Mouse (Mus musculus) liver, embryonic 14.5 days (tissue): ENCODE measurements at regions not wholly inside any gene's neighbourhood (a gene's known extent, or its start where the extent isn't known, plus 50 kb on each side); places are given as distances from the start of the nearest gene placed in this dataset.

Source experiments
- ATAC-seq: fragments of 200-750 bp; cut with Nextera tagmentation; 2 replicates; pipeline ENCODE4 v1.8.0; 2017; ENCODE audit warnings: moderate number of reproducible peaks, mild to moderate bottlenecking, moderate library complexity; ENCODE audit not compliant: insufficient read depth
- DNase-seq, 3 experiments: peaks; one replicate each; pipeline ENCODE4 v3.0.0-alpha.2; 2012 to 2013; ENCODE audit warnings: low read depth in 3 of 3, low spot score in 3 of 3
- H3K27ac ChIP-seq: fragments of 300-500 bp; sonication (generic); 2 replicates; pipeline ENCODE4 v1.5.1; 2014; ENCODE audit warnings: moderate library complexity, mild to moderate bottlenecking, control low read depth, inconsistent platforms
- H3K27me3 ChIP-seq: fragments of 300-500 bp; sonication (generic); 2 replicates; pipeline ENCODE4 v1.6.1; 2014; ENCODE audit warnings: mild to moderate bottlenecking, low read length, moderate library complexity; ENCODE audit not compliant: control insufficient read depth, insufficient read depth
- H3K36me3 ChIP-seq: fragments of 300-500 bp; sonication (generic); replicated peaks from 2 replicates; pipeline ENCODE4 v1.6.1; 2014; ENCODE audit warnings: low read depth; ENCODE audit not compliant: control insufficient read depth, insufficient read depth
- H3K4me1 ChIP-seq, 2 experiments: fragments of 200-500 bp in 1 of 2; fragments of 300-500 bp in 1 of 2; sonication (generic) in 1 of 2; replicated peaks; 2 replicates each; pipeline ENCODE4 v1.6.1; 2012 to 2014; ENCODE audit warnings: antibody characterized with exemption in 1 of 2, inconsistent platforms in 1 of 2, low read length in 1 of 2; ENCODE audit not compliant: control insufficient read depth in 2 of 2, insufficient read depth in 2 of 2
- H3K4me2 ChIP-seq: fragments of 300-500 bp; sonication (generic); 2 replicates; pipeline ENCODE4 v1.6.1; 2014; ENCODE audit warnings: low read depth, mild to moderate bottlenecking, control low read depth, moderate library complexity
- H3K4me3 ChIP-seq, 2 experiments: fragments of 200-500 bp in 1 of 2; fragments of 300-500 bp in 1 of 2; sonication (generic) in 1 of 2; 2 replicates each; pipeline ENCODE4 v1.5.1; 2012 to 2014; ENCODE audit warnings: low read depth in 2 of 2, low read length in 2 of 2, mild to moderate bottlenecking in 2 of 2, control low read depth in 1 of 2, inconsistent platforms in 1 of 2, moderate library complexity in 1 of 2; ENCODE audit not compliant: insufficient read depth in 1 of 2
- H3K9ac ChIP-seq: fragments of 300-500 bp; sonication (generic); replicated peaks from 2 replicates; pipeline ENCODE4 v1.6.1; 2014; ENCODE audit warnings: mild to moderate bottlenecking, control low read depth, moderate library complexity
- H3K9me3 ChIP-seq: fragments of 300-500 bp; sonication (generic); 2 replicates; pipeline ENCODE4 v1.6.1; 2016; ENCODE audit warnings: low read length, mixed read lengths; ENCODE audit not compliant: control insufficient read depth
- CTCF ChIP-seq: IDR thresholded peaks from 2 replicates; pipeline ENCODE4 v1.5.1; 2016; ENCODE audit warnings: antibody characterized with exemption, low read depth, control low read depth
- EP300 ChIP-seq: IDR thresholded peaks from 2 replicates; pipeline ENCODE4 v1.6.1; 2016; ENCODE audit warnings: antibody characterized with exemption, low read depth
- whole genome bisulfite sequencing: fragments of 180-500 bp; shearing (Covaris S2); extraction: QIAGEN DNeasy Blood & Tissue Kit; methylation state at CpG from one replicate; pipeline ENCODE4 v1.1.7; 2014; ENCODE audit not compliant: insufficient replicate concordance; 5-methylcytosine and 5-hydroxymethylcytosine counted together

DNA sequence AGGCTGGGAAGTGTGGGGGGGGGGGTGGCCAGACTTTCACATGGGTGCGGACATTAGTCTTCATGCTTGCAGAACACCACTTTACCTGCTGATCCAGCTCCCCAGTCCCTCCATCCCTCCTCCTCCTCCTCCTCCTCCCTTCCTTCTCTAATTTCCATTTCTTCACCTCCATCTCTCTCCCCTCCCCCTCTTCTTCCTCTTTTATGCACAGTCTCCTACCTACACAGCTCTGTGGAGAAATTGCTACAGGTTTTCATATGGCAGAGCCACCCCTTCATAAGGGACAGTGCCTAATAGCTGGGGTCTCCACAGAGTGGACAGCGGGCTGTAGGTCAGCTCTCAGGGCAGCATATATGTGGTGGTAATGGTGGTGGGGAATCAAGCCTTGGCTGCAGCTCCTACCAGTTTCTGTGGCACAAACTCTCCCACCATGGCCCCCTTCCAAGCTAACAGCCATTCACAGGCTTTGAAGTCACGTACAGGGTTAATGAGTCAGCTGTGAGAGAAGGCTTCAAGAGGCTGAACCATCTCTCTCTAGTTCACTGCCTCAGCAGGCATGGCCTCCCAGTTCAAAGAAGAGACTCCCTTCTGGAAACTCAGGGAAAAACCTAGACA lies 136.3 kb upstream of the Irf2bp2 start:
- Histone ChIP-seq H3K4me3 (no peak overlapping the region), H3K4me2 (no peak overlapping the region), H3K9me3 (no peaks in the 10 kb centered on the region; the same call in 1 of the 2 replicates), H3K36me3 (no peaks in the 10 kb centered on the region), H3K9ac (no peak overlapping the region), H3K4me1 (peaks cover 0 to 3% of the 10 kb centered on the region in 2 experiments; a peak in 1 of 4 replicates), H3K27ac (no peak overlapping the region), H3K27me3 (no peaks in the 10 kb centered on the region)
- TF ChIP-seq CTCF (no peak), EP300 (no peak)
- no peak for ATAC-seq
- WGBS: 65% methylated on average over 3 of the region's 3 CpGs
- no peak for DNase-seq

- DNase-seq (no peak), ATAC-seq (no peak)
- Histone ChIP-seq H3K9ac (no peak overlapping the region), H3K4me3 (no peak overlapping the region), H3K27me3 (no peaks in the 10 kb centered on the region), H3K9me3 (no peaks in the 10 kb centered on the region; the same call in 1 of the 2 replicates), H3K4me1 (no peaks in the 10 kb centered on the region), H3K4me2 (no peak overlapping the region), H3K27ac (no peak overlapping the region), H3K36me3 (no peaks in the 10 kb centered on the region)
- WGBS: 70% methylated on average over 12 of the region's 12 CpGs
- TF ChIP-seq CTCF (no peak), EP300 (no peak)
These were observed 135.3 kb upstream of the Irf2bp2 start for GRCm38 (mm10) chr8:126728987-126729632.

DNA sequence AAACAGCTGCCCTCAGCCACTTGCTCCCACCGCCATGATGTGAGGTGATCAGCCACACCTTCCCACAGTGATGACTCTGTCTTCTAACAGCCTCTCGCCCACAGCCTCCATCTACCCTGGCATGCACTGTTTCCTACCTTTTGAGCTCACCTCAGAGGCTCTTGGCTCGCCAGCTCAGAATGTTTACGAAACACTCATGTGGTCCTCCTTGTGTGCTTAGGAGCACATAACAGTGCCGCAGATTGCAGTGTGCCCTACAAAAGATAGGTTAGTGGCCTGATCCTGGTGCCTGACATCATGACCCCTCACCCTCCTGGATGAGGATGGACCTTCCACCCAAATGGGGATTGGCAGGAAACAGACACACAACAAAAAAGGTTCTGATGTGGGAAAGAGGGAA lies 134.3 kb upstream of the Irf2bp2 start:
- no peak for DNase-seq
- H3K27me3 ChIP-seq: no peaks in the 10 kb centered on the region
- 67% methylated on average over 5 of the region's 5 CpGs for WGBS
- TF ChIP-seq EP300 (no peak), CTCF (no peak)
- no peaks in the 10 kb centered on the region for H3K4me1 ChIP-seq
- H3K4me2 ChIP-seq: no peak overlapping the region
- no peak overlapping the region for H3K4me3 ChIP-seq
- ATAC-seq: no peak
- H3K36me3 ChIP-seq: no peaks in the 10 kb centered on the region
- H3K9me3 ChIP-seq: no peaks in the 10 kb centered on the region; the same call in 1 of the 2 replicates
- H3K9ac ChIP-seq: no peak overlapping the region
- H3K27ac ChIP-seq: no peak overlapping the region

DNA sequence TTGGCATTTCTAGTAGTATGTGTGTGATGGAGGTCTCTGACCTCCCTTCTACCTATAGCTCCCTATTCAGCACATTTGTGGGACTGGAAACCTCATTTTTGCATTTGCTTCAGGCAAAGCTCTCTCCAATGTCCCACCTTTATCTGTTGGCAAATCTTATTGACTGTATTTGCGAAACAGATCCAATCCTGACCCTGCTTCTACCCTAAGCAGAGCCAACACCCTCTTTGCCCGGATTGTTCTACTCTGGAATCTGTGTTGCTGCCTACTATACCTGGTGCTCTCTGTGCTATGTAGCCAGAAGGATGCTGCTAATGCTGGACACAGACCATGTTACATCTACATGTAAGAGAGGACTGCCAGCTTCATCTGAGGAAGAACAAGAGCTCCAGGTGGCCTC lies 133.3 kb upstream of the Irf2bp2 start:
- no peaks in the 10 kb centered on the region for H3K36me3 ChIP-seq
- TF ChIP-seq EP300: no peak
- TF ChIP-seq CTCF: no peak
- no peak overlapping the region for H3K4me2 ChIP-seq
- H3K4me1 ChIP-seq: no peaks in the 10 kb centered on the region
- no peak overlapping the region for H3K4me3 ChIP-seq
- H3K9me3 ChIP-seq: no peaks in the 10 kb centered on the region; the same call in 1 of the 2 replicates
- H3K9ac ChIP-seq: no peak overlapping the region
- H3K27me3 ChIP-seq: no peaks in the 10 kb centered on the region
- 54% methylated on average over 2 of the region's 2 CpGs for WGBS
- no peak overlapping the region for H3K27ac ChIP-seq
- DNase-seq (no peak), ATAC-seq (no peak)

DNA sequence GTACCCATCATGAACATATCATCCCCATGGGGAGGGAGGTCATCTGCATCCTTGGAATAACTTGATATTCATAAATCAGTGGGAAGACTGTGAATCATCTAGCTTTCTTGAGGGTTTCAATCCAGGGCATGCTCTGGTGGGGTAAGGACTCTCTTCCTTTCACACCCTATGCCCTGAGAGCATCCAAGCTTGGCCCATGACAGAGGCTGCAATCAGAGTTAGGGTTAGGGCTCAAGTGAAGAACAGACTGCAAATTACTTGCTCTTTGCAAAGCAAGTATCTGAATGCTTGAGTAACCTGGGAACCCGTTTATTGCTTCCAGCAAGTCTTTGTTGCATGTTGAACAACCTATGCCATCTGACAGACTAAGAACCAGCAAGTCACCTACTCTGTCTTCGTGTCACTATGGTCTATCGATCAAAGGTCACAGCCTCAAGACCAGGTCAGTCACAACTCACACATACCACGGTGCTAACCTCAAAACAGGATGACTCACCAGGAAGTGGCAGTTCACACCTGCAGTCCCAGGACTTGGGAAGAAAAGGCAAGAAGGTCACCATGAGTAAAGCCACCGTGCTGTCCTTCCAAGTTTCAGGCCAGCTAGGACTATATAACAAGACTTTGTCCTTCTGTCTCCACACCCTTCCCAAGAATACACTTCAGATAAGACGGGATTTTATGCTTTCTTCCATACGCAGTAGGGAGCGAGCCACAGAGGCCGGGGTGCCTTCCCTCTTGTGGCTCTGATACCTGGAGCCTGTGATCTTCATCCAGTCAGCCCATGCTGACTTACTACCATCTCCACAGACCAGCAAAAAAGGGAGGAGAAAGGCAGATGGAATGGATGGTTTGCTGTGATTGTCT lies 129.7 kb upstream of the Irf2bp2 start:
- 56% methylated on average over 9 of the region's 9 CpGs for WGBS
- H3K9ac ChIP-seq: no peak overlapping the region
- DNase-seq: no peak
- no peak for TF ChIP-seq CTCF
- no peak for TF ChIP-seq EP300
- H3K36me3 ChIP-seq: no peaks in the 10 kb centered on the region
- ATAC-seq: no peak
- no peak overlapping the region for H3K4me3 ChIP-seq
- H3K9me3 ChIP-seq: no peaks in the 10 kb centered on the region; the same call in 1 of the 2 replicates
- H3K4me2 ChIP-seq: no peak overlapping the region
- H3K27me3 ChIP-seq: no peaks in the 10 kb centered on the region
- no peak overlapping the region for H3K27ac ChIP-seq
- H3K4me1 ChIP-seq: peaks cover 0 to 5% of the 10 kb centered on the region in 2 experiments; a peak in 2 of 4 replicates
